ENCODE assay signal across 8 mouse cellular contexts in genomic region chr7:129307042-129307825, GRCm38 (mm10). TPM values are rescaled to one million over a fixed set of nuclear protein-coding genes. Genes with fewer than 3 reads are reported as not detected.
A peak's percentile ranks its signal among the peaks of the same experiment; 100 is the strongest.
DNase-seq lines count a peak whose midpoint lies in the region; ATAC-seq and TF ChIP-seq lines count a peak whose summit lies in the region.

No protein-coding gene starts in this region.

- H3K4me3 ChIP-seq in layer of hippocampus, adult 2 months = no peak overlapping the region
- H3K4me3 ChIP-seq in bone marrow macrophage, adult 2 months (ENCODE audit: insufficient read depth, low read length) = no peak overlapping the region
- no peak overlapping the region for H3K4me3 ChIP-seq in liver, postnatal 0 days (ENCODE audit: low read depth, low read length)

- no peak overlapping the region for H3K27ac ChIP-seq in layer of hippocampus, adult 2 months
- no peak overlapping the region for H3K27ac ChIP-seq in bone marrow macrophage, adult 2 months (ENCODE audit: insufficient read depth, low read depth, low read length)
- H3K27ac ChIP-seq in liver, postnatal 0 days (ENCODE audit: low read depth) = no peak overlapping the region

- TF ChIP-seq CTCF in layer of hippocampus, adult 2 months (conservative IDR thresholded peaks at IDR 0.05) = peak; percentile 73
- TF ChIP-seq CTCF in bone marrow macrophage, adult 2 months (IDR thresholded peaks at IDR 0.05; ENCODE audit: low read depth, low read length) = peak; percentile 70
- TF ChIP-seq CTCF in liver, postnatal 0 days (IDR thresholded peaks at IDR 0.05; ENCODE audit: low read depth) = peak; percentile 61

- no peak for ATAC-seq in liver, postnatal 0 days

- no peak for TF ChIP-seq EP300 in liver, postnatal 0 days (IDR thresholded peaks at IDR 0.05; ENCODE audit: low read depth)

- 29% methylated on average over 13 of the region's 13 CpGs for WGBS in liver, postnatal 0 days (ENCODE audit: insufficient replicate concordance)

- peaks cover 21% of the 10 kb centered on the region for H3K4me1 ChIP-seq in bone marrow macrophage, adult 2 months (ENCODE audit: control insufficient read depth, insufficient read depth, low read length)
- no peaks in the 10 kb centered on the region for H3K4me1 ChIP-seq in liver, postnatal 0 days (ENCODE audit: insufficient read depth)

- H3K9me3 ChIP-seq in liver, postnatal 0 days (ENCODE audit: low read length) = no peaks in the 10 kb centered on the region

- no peak overlapping the region for H3K4me2 ChIP-seq in liver, postnatal 0 days (ENCODE audit: low read depth, low read length)

- no peaks in the 10 kb centered on the region for H3K36me3 ChIP-seq in liver, postnatal 0 days (replicated peaks; ENCODE audit: insufficient read depth, low read length)

- no peaks in the 10 kb centered on the region for H3K27me3 ChIP-seq in liver, postnatal 0 days (ENCODE audit: insufficient read depth, low read length)

- no peak for TF ChIP-seq POLR2A in bone marrow macrophage, adult 2 months (IDR thresholded peaks at IDR 0.05; ENCODE audit: borderline replicate concordance, low read depth, low read length)

- DNase-seq in layer of hippocampus, adult 2 months (ENCODE audit: low spot score in 2 of 2) = no peak
- no peak for DNase-seq in layer of hippocampus, adult 11-12 months (ENCODE audit: low spot score)
- peak; percentile 43 for DNase-seq in forelimb bud, embryonic 11.5 days (ENCODE audit: low read depth, low spot score)
- DNase-seq in liver, postnatal 0 days = peak; percentile 16
- DNase-seq in urinary bladder, adult 18-20 months (ENCODE audit: low spot score in 2 of 2) = no peak
- DNase-seq in right cerebral cortex, postnatal 25 days = no peak
- no peak for DNase-seq in frontal cortex, postnatal 25 days (ENCODE audit: low spot score in 2 of 2)

- no peak overlapping the region for H3K9ac ChIP-seq in liver, postnatal 0 days (replicated peaks)

RNA-seq across cellular contexts. Expression of gene Plpp4, which starts 50.4 kb away (rescaled TPM):
- 10 to 100 TPM in 1 of 2 experiments, 1 to 10 TPM in 1; 9.3 to 12.2 TPM for total RNA-seq in layer of hippocampus, adult 2 months (2021)
- polyA plus RNA-seq in bone marrow macrophage, adult 2 months (2012; ENCODE audit: insufficient read depth, insufficient read length, missing spikeins) = not detected in 2 replicates
- not detected in 2 replicates for polyA plus RNA-seq in liver, postnatal 0 days (2015; fragmentation: Nextera tagmentation; extraction: Ambion mirVana)

Comparison
In these comparisons a context has a peak if more than half of its experiments do, and no peak if none do; other contexts are left out.
1. DNase-seq: peak in forelimb bud, embryonic 11.5 days (single experiment) and liver, postnatal 0 days (single experiment); none in layer of hippocampus, adult 2 months (0 of 2), layer of hippocampus, adult 11-12 months (single experiment), urinary bladder, adult 18-20 months (0 of 2), right cerebral cortex, postnatal 25 days (single experiment) and frontal cortex, postnatal 25 days (0 of 2).
2. Peak in every context shown above with its lines, with median percentiles within 50 percentile points of each other: CTCF ChIP-seq.